Mouse (Mus musculus): ENCODE results near the gene Mpp3. TPM values are rescaled to one million over a fixed set of nuclear protein-coding genes. Genes with fewer than 3 reads are reported as not detected.

Mpp3 gene
- total RNA-seq, 2 experiments from 2014 or later = 69.0 to 85.2 TPM

DNA sequence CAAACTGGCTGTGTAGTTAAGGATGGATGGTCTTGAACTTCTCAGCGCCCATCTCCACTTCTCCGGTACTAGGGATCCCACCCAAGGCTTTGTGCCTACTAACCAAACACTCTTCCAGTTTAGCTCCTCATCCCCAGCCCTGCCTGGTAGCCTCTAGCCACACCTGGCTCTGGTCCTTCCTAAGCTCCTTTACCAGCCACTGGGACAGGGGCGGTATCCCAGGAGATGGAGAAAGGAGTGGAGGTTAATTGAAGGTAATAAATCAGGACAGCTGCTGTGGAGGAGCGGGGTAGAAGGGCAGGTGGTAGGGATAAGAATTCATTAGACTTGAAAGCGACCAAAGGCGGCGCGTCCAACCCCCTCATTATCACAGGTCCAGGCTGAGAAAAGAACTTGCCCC, 63.6 kb downstream of the Mpp3 start:
- intact Hi-C loops (cut with DNase I) = loop anchor here (5.0 kb wide), 1 partner anchor 152 kb away; no protein-coding TSS in a partner anchor
- no peak for DNase-seq (ENCODE audit: low spot score in 2 of 2)

DNA sequence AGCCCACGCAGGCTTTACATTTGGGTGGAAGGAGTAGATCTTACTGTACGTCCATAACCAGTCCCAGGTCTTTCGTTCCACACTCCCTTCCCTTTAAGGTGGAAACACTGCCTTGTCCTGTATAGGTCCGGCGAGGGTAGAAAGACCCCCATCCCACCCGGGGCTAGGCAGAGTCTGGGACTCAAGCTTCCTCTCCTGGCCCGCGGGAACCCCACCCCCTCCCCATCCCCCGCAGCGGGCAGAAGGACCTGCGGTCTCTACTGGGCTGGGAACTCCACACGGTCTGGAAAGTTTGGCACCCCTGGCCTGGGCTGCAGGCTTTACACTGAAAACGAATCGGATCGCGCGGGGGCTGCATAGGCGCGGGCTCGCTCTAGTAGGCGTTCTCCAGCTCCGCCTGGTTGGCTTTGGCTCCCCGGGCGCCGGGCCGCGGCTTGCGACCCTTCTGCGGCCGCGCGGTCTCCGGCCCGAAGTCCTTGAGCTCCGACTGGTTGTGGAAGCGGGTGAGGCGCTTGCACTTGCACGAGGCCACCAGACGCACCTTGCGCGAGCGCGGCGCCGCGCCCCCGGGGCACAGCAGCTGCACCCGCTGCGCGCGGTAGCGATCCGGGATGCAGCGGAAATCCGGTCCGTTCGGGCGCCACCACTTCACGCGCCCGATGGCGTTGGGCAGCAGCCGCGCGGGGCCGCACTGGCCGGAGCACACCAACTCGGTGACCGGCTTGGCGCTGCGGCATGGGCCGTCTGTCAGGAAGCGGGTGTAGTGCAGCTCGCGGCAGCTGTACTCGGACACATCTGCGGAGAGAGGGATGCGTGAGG, 64.6 kb downstream of the Mpp3 start:
- DNase-seq (ENCODE audit: low spot score in 2 of 2) = no peak
- intact Hi-C loops (cut with DNase I) = no loop called here

DNA sequence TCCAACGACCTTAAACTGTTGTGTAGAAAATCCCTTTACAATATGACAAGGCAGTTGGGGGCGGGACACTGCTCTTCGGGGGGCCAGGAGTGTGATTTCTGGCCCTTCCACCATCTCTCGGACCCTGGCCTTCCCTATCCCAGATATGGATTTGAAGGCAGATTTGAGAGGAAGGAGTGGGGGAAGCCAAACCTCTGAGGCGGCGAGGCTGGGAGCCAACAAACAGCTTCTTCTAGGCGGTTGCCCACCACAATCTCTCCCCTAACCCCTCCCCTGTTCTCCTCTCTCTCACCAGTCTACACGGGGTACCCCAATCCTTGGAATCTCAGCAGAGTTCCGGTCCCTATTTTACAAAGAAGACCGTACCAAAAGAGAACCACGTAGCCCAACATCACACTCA, 65.2 kb downstream of the Mpp3 start:
- intact Hi-C loops (cut with DNase I) = no loop called here
- no peak for DNase-seq (ENCODE audit: low spot score in 2 of 2)

DNA sequence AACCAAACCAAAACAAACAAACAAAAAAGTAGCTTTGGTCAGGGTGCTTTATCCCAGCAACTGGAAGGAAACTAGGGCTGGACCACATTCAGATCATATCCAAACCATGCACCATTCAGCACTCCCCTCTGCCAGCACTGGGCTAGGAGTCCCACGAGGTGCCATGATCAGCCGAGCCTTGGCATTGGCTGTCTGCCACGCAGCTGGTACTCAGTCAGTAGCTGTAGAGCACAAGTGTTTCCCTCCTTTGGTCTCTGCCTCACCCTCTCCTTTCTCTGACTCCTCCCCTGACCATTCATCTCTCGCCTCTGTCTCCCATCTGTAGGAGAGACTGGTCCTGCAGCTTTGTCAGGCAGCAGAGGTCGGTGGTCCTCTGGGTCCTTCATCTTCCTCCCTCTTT, 70.8 kb downstream of the Mpp3 start:
- no peak for DNase-seq (ENCODE audit: low spot score in 2 of 2)
- intact Hi-C loops (cut with DNase I) = no loop called here

DNA sequence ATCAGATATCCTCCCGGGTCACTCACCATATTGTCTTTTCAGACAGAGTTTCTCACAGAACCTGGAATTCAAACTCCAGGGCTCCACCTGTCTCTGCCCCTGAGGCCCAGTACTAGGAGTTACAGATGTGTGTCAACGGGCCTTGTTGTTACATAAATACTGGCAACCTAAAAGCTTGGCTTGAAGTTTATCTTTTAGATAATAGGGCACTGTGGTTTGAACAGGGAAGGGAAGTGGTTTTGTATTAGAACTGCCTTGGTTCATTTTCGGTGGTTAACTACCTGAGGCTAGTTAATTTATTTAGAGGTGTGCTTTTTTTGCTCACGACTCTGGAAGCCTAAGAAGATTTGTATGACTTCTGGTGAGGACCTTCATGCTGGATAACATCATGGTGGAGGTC, 74.8 kb downstream of the Mpp3 start:
- intact Hi-C loops (cut with DNase I) = no loop called here

DNA sequence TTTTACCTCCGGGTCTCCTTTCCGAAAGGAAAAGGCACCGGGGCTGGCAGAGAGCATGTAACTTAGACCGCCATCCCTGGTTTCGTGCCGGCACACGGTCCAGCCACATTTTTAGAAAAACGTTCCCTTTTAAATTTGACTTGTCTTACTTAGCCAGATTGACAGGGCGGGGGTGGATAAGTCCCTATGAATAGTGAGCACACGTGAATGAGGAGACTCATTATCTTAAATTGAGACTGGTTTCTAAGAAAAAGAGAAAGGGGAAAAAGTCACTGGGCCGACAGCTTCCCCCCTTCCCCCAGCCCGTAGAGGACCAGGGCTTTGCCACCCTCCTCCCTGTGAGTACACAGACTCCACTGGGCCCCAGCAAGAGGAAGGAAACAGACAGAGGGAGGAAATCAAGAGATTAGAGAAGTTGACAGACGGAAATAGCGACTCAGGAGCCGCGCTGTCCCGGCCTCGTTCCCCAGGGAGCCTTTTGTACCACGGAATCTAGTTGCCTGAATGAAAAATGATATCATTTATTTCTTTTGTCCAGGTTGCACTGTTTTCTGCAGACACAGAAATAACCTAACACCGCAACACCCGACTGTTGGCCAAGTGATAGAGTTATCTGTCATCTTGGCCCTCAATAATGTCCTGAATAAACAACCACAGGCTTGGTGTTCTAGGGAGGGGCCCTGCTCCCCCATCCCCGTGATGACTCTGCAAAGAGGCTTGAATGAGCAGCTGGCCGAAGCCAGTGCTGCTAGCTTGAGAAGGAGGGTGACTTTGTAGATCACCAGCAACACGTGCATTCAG, 75.5 kb downstream of the Mpp3 start:
- no peak for DNase-seq (ENCODE audit: low spot score in 2 of 2)

More for the DNA sequence above, 74.8 kb downstream of the Mpp3 start:
- DNase-seq (ENCODE audit: low spot score in 2 of 2) = no peak

DNA sequence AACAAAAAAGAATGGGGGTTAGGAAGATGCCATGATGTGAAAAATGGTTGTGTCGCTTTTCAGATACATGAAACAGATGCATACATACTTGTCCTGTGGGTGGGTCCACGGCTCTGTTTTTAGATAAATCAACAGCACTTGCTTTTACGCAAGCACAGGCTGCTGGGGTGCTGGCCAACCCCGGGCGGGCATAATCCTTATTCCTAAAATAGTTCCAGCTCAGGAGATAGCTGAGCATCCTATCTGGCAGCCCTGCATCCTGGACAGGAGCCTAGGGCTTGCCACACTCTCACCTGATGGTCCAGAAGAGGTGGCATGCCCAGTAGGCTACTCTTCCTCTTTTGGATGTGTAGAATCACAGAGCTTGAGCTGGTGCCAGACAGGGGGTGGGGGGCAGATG, 78.2 kb downstream of the Mpp3 start:
- intact Hi-C loops (cut with DNase I) = no loop called here
- DNase-seq (ENCODE audit: low spot score in 2 of 2) = no peak

More for the DNA sequence above, 75.5 kb downstream of the Mpp3 start:
- intact Hi-C loops (cut with DNase I) = no loop called here

Other genes with a start within 250 kb of the Mpp3 start
- gene Etv4, start 243.1 kb downstream of the Mpp3 start, total RNA-seq (2021) = 10 to 100 TPM; 13.9 to 20.3 TPM
- gene Meox1, start 134.1 kb downstream of the Mpp3 start, total RNA-seq (2021) = under 1 TPM; 0.34 to 0.49 TPM
- under 1 TPM in 1 of 2 experiments, not detected in 1; 0.15 TPM for gene Sost, start 61.4 kb downstream of the Mpp3 start, total RNA-seq (2021)
- not detected for gene Cfap97d1, start 44.2 kb downstream of the Mpp3 start, total RNA-seq (2021)
- gene Dusp3, start 41.4 kb downstream of the Mpp3 start, total RNA-seq (2021) = 100 to 1,000 TPM; 201 to 252 TPM
- under 1 TPM in 1 of 2 experiments, not detected in 1; 0.32 TPM for gene Cd300lg, start 13.0 kb upstream of the Mpp3 start, total RNA-seq (2021)
- gene Mpp2, start 60.1 kb upstream of the Mpp3 start, total RNA-seq (2021) = 100 to 1,000 TPM; 148 to 157 TPM
- gene Ppy, start 72.9 kb upstream of the Mpp3 start, total RNA-seq (2021) = not detected
- gene Pyy, start 79.4 kb upstream of the Mpp3 start, total RNA-seq (2021) = not detected
- gene Nags, start 117.1 kb upstream of the Mpp3 start, total RNA-seq (2021) = not detected
- gene Tmem101, start 127.9 kb upstream of the Mpp3 start, total RNA-seq (2021) = 10 to 100 TPM; 24.2 to 27.3 TPM
- 10 to 100 TPM; 58.0 to 58.7 TPM for gene Lsm12, start 156.8 kb upstream of the Mpp3 start, total RNA-seq (2021)
- gene G6pc3, start 161.2 kb upstream of the Mpp3 start, total RNA-seq (2021) = 10 to 100 TPM; 56.1 to 67.2 TPM
- gene Hdac5, start 201.7 kb upstream of the Mpp3 start, total RNA-seq (2021) = 100 to 1,000 TPM; 270 to 275 TPM
- gene BC030867, start 220.4 kb upstream of the Mpp3 start, total RNA-seq (2021) = 1 to 10 TPM; 1.2 TPM
- gene Asb16, start 240.3 kb upstream of the Mpp3 start, total RNA-seq (2021) = 1 to 10 TPM; 1.2 to 1.7 TPM

All from left cerebral cortex, postnatal 36 days (tissue).